Mouse (Mus musculus) adrenal gland, postnatal 14 days (tissue): ENCODE results near the gene Fxyd6. TPM values are rescaled to one million over a fixed set of nuclear protein-coding genes. Genes with fewer than 3 reads are reported as not detected.

Source experiments
- DNase-seq: peaks from one replicate; pipeline ENCODE4 v3.0.0; 2021; ENCODE audit warnings: mixed read lengths
- long read RNA-seq, 2 experiments: library from polyadenylated mRNA; stranded (forward); transcript quantifications; one replicate each; pipeline ENCODE4 v2.0.0; 2021
- total RNA-seq: library from RNA; stranded (reverse); gene quantifications from 2 replicates; pipeline ENCODE4 v1.2.3, GENCODE M21; 2021

Fxyd6 gene
- total RNA-seq: 110 and 140 TPM in 2 replicates
- long read RNA-seq, experiment 1, transcript Fxyd6-203 (8 exons, 1,789 nt): major isoform, 177 of 385 reads
- long read RNA-seq, experiment 1, transcript Fxyd6-201 (8 exons, 1,788 nt): minor isoform, 150 of 385 reads
- long read RNA-seq, experiment 1, partial matches to known transcripts: 44 of 385 reads
- long read RNA-seq, experiment 1, other reads (novel, unspliced or antisense): 14 of 385 reads
- long read RNA-seq, experiment 2, transcript Fxyd6-203 (8 exons, 1,789 nt): major isoform, 105 of 236 reads
- long read RNA-seq, experiment 2, transcript Fxyd6-201 (8 exons, 1,788 nt): minor isoform, 83 of 236 reads
- long read RNA-seq, experiment 2, partial matches to known transcripts: 42 of 236 reads
- long read RNA-seq, experiment 2, other reads (novel, unspliced or antisense): 6 of 236 reads

GRCm38 (mm10) chr9:45370117-45370561, at the start of gene Fxyd6:
Fxyd6 (plus strand) TSS chr9:45370185.
- peak; percentile 85 for DNase-seq

- no peak for DNase-seq
Observed at GRCm38 (mm10) chr9:45321465-45321864, 48.5 kb upstream of the Fxyd6 start.

GRCm38 (mm10) chr9:45321946-45322430, 48.0 kb upstream of the Fxyd6 start:
- DNase-seq: no peak

- DNase-seq: no peak
Observed at GRCm38 (mm10) chr9:45326390-45326789, 43.6 kb upstream of the Fxyd6 start.

- DNase-seq: peak; percentile 42
Observed at GRCm38 (mm10) chr9:45328263-45328662, 41.7 kb upstream of the Fxyd6 start.

- DNase-seq: no peak
Observed at GRCm38 (mm10) chr9:45329577-45329976, 40.4 kb upstream of the Fxyd6 start.

- no peak for DNase-seq
Observed at GRCm38 (mm10) chr9:45337406-45337805, 32.6 kb upstream of the Fxyd6 start.

- DNase-seq: no peak
Observed at GRCm38 (mm10) chr9:45343066-45343465, 26.9 kb upstream of the Fxyd6 start.

GRCm38 (mm10) chr9:45345516-45345915, 24.5 kb upstream of the Fxyd6 start:
- DNase-seq: peak; percentile 61

- no peak for DNase-seq
Observed at GRCm38 (mm10) chr9:45346276-45346675, 23.7 kb upstream of the Fxyd6 start.

- no peak for DNase-seq
Observed at GRCm38 (mm10) chr9:45348560-45348959, 21.4 kb upstream of the Fxyd6 start.

- DNase-seq: no peak
Observed at GRCm38 (mm10) chr9:45349181-45349580, 20.8 kb upstream of the Fxyd6 start.

- no peak for DNase-seq
Observed at GRCm38 (mm10) chr9:45349851-45350250, 20.1 kb upstream of the Fxyd6 start.

GRCm38 (mm10) chr9:45355192-45355591, 14.8 kb upstream of the Fxyd6 start:
- no peak for DNase-seq

GRCm38 (mm10) chr9:45358356-45358755, 11.6 kb upstream of the Fxyd6 start:
- DNase-seq: no peak

- no peak for DNase-seq
Observed at GRCm38 (mm10) chr9:45362051-45362461, 7.9 kb upstream of the Fxyd6 start.

- no peak for DNase-seq
Observed at GRCm38 (mm10) chr9:45363639-45364214, 6.3 kb upstream of the Fxyd6 start.

GRCm38 (mm10) chr9:45367716-45368115, 2.3 kb upstream of the Fxyd6 start:
- DNase-seq: no peak

- DNase-seq: peak; percentile 66
Observed at GRCm38 (mm10) chr9:45368341-45368901, 1.6 kb upstream of the Fxyd6 start.

- no peak for DNase-seq
Observed at GRCm38 (mm10) chr9:45370616-45371336, 791 bp downstream of the Fxyd6 start.

GRCm38 (mm10) chr9:45371337-45371707, 1.3 kb downstream of the Fxyd6 start:
- no peak for DNase-seq

- no peak for DNase-seq
Observed at GRCm38 (mm10) chr9:45373896-45374295, 3.9 kb downstream of the Fxyd6 start.
